Mouse (Mus musculus): ENCODE data around the gene Usp54.

GRCm38 (mm10) chr14:20621903-20622302 is 19.0 kb downstream of the Usp54 start:
- no peak for TF ChIP-seq CTCF (IDR thresholded peaks at IDR 0.05; ENCODE audit: extremely low read depth, insufficient read depth, insufficient read length, insufficient replicate concordance)
- TF ChIP-seq POLR2A (IDR thresholded peaks at IDR 0.05; ENCODE audit: low read depth, low read length), result no peak

All from spleen, adult 2 months (tissue).